Mouse (Mus musculus) C2C12 (cell line): Measurements from ENCODE around the gene Snapc5.

Experiments used
- MAX ChIP-seq: IDR thresholded peaks from one replicate; pipeline ENCODE4 v1.6.1; 2011; ENCODE audit warnings: mild to moderate bottlenecking, control low read depth
- MYOD1 ChIP-seq: IDR thresholded peaks from one replicate; pipeline ENCODE4 v1.6.1; 2011; ENCODE audit warnings: low read depth; ENCODE audit not compliant: control insufficient read depth, insufficient read length

DNA sequence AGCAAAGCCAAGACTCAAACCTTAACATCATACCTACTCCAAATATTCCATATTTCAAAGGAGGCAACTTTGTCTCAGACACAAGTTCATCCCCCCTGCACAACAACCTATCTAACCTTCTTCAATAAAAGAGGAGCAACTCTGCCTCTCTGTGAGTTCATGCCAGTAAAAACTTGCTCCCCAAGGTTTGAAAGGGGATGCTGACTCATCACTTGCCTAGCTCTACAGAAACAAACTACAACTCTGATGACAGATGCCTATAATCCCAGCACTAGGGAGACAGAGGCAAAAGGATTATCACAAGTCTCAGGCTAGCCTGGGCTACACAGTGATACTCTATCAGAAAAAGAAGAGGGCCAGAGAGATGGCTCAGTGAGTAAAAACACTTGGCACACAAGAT, 38.8 kb downstream of the Snapc5 start:
- TF ChIP-seq MAX (no peak), MYOD1 (no peak)
